Mouse (Mus musculus) embryonic facial prominence, embryonic 13.5 days (tissue): Measurements from ENCODE around the gene Schip1. TPM values are rescaled to one million over a fixed set of nuclear protein-coding genes. Genes with fewer than 3 reads are reported as not detected.

Experiments used
- ATAC-seq: fragments of 200-750 bp; cut with Nextera tagmentation; 2 replicates; pipeline ENCODE4 v1.8.0; 2017; ENCODE audit warnings: low read depth; ENCODE audit not compliant: insufficient number of reproducible peaks, insufficient read depth, low FRiP score, low TSS enrichment
- H3K27ac ChIP-seq: fragments of 300-500 bp; sonication (generic); 2 replicates; pipeline ENCODE4 v1.5.1; 2015; ENCODE audit warnings: moderate library complexity, mild to moderate bottlenecking, inconsistent platforms
- H3K27me3 ChIP-seq: fragments of 300-500 bp; sonication (generic); 2 replicates; pipeline ENCODE4 v1.6.1; 2015; ENCODE audit warnings: mild to moderate bottlenecking, inconsistent platforms
- H3K36me3 ChIP-seq: fragments of 300-500 bp; sonication (generic); 2 replicates; pipeline ENCODE4 v1.6.1; 2015; ENCODE audit warnings: mild to moderate bottlenecking, inconsistent platforms
- H3K4me1 ChIP-seq: fragments of 300-500 bp; sonication (generic); 2 replicates; pipeline ENCODE4 v1.6.1; 2015; ENCODE audit warnings: inconsistent platforms
- H3K4me2 ChIP-seq: fragments of 300-500 bp; sonication (generic); 2 replicates; pipeline ENCODE4 v1.6.1; 2015; ENCODE audit warnings: moderate library complexity, mild to moderate bottlenecking, inconsistent platforms
- H3K4me3 ChIP-seq: fragments of 300-500 bp; sonication (generic); 2 replicates; pipeline ENCODE4 v1.5.1; 2015; ENCODE audit warnings: mild to moderate bottlenecking, inconsistent platforms
- H3K9ac ChIP-seq: fragments of 300-500 bp; sonication (generic); 2 replicates; pipeline ENCODE4 v1.6.1; 2015; ENCODE audit warnings: mild to moderate bottlenecking, inconsistent platforms
- H3K9me3 ChIP-seq: fragments of 300-500 bp; sonication (generic); 2 replicates; pipeline ENCODE4 v1.6.1; 2016; ENCODE audit warnings: inconsistent platforms
- WGBS: fragments of 180-500 bp; shearing (Covaris S2); methylation state at CpG from one replicate; pipeline ENCODE4 v1.1.7; 2015; ENCODE audit warnings: mixed read lengths; 5-methylcytosine and 5-hydroxymethylcytosine counted together
- polyA plus RNA-seq: library from polyadenylated mRNA; unstranded; fragments of >200 nt; fragmentation: Nextera tagmentation; extraction: Ambion mirVana; gene quantifications from 2 replicates; pipeline ENCODE4 v1.2.1, GENCODE M21; 2015

Gene Schip1
- polyA plus RNA-seq, 1 experiment from 2014 or later: 20.5 TPM

DNA sequence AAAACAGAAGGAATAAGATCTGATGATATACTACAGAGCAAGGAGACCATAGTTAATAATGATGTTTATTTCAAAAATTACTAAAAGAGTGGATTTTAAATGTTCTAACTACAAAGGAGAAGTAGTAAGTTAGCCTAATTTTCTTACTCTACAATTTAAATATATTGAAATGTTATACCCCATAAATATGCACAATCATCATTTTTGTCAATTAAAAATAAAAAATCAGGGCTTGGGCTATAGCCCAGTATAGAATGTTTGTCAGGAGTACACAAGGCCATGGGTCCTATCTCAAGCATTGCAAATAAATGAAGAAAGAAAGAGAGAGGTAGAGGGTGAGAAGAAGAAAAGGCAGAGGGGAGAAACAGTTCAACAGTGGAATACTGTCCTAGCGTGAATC is 387.0 kb downstream of the Schip1 start:
- WGBS: 97% methylated on average over 1 of the region's 1 CpGs
- Histone ChIP-seq H3K9me3 (no peaks in the 10 kb centered on the region), H3K4me2 (no peak overlapping the region), H3K4me1 (peaks cover 5% of the 10 kb centered on the region; the same call in 1 of the 2 replicates), H3K27ac (no peak overlapping the region), H3K27me3 (no peaks in the 10 kb centered on the region), H3K4me3 (no peak overlapping the region), H3K36me3 (no peaks in the 10 kb centered on the region), H3K9ac (no peak overlapping the region)
- no peak for ATAC-seq

DNA sequence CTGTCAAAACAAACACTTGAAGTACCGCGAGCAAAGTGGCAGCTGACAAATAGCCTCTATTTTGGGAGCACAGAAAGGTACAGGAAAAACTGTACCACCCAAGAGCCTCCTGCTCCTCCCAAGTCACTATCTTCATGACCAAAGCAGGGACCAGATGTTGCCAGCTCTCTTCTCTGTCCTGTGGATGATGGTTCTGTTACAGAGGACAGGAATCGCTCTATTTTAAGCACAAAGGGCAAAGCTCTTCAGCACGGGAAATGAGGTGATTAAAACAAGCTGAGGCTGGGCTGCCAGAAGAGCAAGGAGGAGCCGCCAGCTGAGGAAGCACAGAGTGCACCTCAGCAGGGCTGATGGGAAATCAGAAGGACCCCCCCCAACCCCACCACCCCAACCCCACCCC is 388.7 kb downstream of the Schip1 start:
- Histone ChIP-seq H3K27me3 (no peaks in the 10 kb centered on the region), H3K9me3 (no peaks in the 10 kb centered on the region), H3K9ac (no peak overlapping the region), H3K36me3 (no peaks in the 10 kb centered on the region), H3K4me3 (no peak overlapping the region), H3K27ac (no peak overlapping the region), H3K4me2 (peak overlapping the region; percentile 38), H3K4me1 (peaks cover 5% of the 10 kb centered on the region; the same call in 1 of the 2 replicates)
- WGBS: 4% methylated on average over 5 of the region's 5 CpGs
- no peak for ATAC-seq

DNA sequence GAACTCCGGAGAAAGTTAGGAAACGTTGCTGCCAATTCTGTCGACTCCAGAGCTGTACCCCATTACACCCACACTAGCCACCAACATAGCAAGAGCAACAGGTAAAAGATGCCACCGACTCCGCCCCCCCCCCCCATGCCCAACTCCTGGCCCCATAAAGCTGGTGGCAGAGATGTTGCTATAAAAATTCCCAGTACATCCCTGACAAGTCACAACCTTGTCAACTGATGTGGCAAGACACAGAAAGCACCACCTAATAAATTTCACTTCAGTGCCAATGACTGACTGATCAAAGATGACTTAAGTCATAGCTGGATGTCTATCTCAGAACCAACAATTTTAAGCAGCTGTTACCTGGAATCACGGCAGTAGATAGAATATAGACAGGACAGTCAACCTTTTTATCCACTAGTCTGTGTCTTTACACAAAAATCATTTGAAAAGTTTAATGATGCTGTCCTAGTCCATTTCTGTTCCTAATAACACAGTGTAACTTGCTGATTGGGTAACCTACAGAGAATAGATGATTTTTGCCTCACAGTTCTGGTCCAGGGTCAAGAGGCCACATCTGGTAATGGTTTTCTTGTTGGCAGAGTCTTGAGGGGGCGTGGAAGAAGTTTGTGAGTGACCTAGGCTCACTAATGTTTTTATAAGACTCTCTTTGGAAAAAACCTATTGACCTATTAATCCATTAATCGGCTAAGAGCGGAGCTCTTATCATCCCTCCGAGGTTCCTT is 389.3 kb downstream of the Schip1 start:
- no peak for ATAC-seq
- WGBS: 25% methylated on average over 10 of the region's 10 CpGs
- Histone ChIP-seq H3K9ac (no peak overlapping the region), H3K4me2 (no peak overlapping the region), H3K9me3 (no peaks in the 10 kb centered on the region), H3K4me3 (no peak overlapping the region), H3K27ac (no peak overlapping the region), H3K27me3 (no peaks in the 10 kb centered on the region), H3K36me3 (no peaks in the 10 kb centered on the region), H3K4me1 (peaks cover 5% of the 10 kb centered on the region; the same call in 1 of the 2 replicates)

DNA sequence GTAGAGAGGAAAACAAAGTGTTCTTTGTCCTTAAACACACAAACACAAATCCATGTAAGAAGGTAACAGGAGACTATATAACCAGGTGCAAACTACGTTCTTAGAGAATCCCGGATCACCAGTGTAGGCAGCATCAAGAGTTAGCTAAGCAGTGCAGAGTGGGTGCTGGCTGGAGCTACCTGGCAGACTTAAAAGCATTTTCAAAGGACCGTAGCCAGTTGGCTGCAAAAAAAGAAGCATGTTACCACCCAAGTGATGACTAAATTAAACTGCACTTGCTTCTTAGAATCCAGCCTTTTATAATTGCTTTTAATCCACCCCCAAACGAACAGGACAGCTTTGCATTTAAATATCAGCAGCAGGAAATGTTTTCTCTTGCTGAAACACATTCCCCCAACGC is 402.0 kb downstream of the Schip1 start:
- no peaks in the 10 kb centered on the region for H3K9me3 ChIP-seq
- no peak overlapping the region for H3K9ac ChIP-seq
- H3K4me1 ChIP-seq: peaks cover 14% of the 10 kb centered on the region
- H3K27me3 ChIP-seq: no peaks in the 10 kb centered on the region
- H3K36me3 ChIP-seq: no peaks in the 10 kb centered on the region
- H3K27ac ChIP-seq: no peak overlapping the region
- ATAC-seq: no peak
- H3K4me3 ChIP-seq: no peak overlapping the region
- 26% methylated on average over 5 of the region's 5 CpGs for WGBS
- no peak overlapping the region for H3K4me2 ChIP-seq

DNA sequence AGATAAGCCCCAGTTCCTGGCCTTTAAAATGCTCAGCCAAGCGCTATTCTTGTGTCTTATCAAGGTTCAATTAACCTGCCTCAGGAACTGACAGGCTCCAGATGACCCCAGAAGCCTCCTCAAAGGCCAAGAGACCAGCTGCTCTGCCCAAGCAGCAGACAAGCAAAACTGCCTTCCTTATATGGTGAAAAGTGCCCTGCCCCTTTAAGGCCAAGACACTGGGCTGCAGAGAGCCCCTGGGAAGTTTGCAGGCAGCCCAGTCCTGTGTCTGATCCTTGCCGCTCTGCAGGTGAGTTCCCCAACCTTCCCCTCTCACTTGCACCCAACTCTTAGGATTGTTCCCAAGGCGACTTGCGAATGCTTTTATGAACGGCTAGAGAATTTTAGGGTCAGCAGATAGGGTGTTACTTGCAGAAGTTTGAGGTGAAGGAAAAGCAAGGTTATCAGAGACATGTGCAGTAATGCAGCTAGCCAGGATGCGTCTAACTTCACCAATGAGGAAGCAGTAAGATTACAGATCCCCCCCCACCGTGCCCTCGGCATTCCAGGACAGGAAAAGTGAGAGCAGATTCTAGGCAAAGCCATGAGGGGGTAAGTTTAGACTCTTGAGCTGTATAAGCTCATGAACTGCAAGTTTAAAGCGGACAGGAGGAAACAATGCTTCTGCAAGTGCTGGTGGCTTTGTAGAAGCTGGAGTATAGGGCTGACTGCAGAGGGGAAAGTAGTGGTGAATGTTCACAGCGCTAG is 403.5 kb downstream of the Schip1 start:
- ATAC-seq: no peak
- H3K27ac ChIP-seq: no peak overlapping the region
- H3K36me3 ChIP-seq: no peaks in the 10 kb centered on the region
- H3K9ac ChIP-seq: peak overlapping the region; percentile 51; the same call in 1 of the 2 replicates
- 3% methylated on average over 10 of the region's 10 CpGs for WGBS
- H3K9me3 ChIP-seq: no peaks in the 10 kb centered on the region
- peaks cover 14% of the 10 kb centered on the region for H3K4me1 ChIP-seq
- H3K4me2 ChIP-seq: peak overlapping the region; percentile 53
- H3K27me3 ChIP-seq: no peaks in the 10 kb centered on the region
- peak overlapping the region; percentile 26 for H3K4me3 ChIP-seq

DNA sequence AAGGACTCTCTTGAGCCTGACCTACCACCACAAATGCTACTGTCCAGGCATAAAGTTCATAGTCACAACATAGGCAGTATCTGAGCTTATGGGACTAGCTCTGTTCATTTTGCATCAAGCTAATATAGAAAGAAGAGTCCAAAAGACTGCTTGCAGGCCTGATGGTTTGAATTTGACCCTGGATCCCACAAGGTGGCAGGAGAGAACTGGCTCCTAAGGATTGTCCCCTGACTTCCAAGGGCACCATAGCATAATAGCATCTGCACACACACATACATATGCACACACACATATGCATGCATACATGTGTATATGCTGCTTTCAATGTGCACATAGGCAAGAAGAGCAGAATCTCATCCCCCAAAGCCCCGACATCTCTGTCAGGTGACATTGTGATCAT is 405.0 kb downstream of the Schip1 start:
- no peak overlapping the region for H3K4me2 ChIP-seq
- no peak overlapping the region for H3K4me3 ChIP-seq
- no peak overlapping the region for H3K9ac ChIP-seq
- no peak overlapping the region for H3K27ac ChIP-seq
- 88% methylated on average over 1 of the region's 1 CpGs for WGBS
- no peaks in the 10 kb centered on the region for H3K36me3 ChIP-seq
- H3K4me1 ChIP-seq: peaks cover 14% of the 10 kb centered on the region
- no peaks in the 10 kb centered on the region for H3K27me3 ChIP-seq
- ATAC-seq: no peak
- H3K9me3 ChIP-seq: no peaks in the 10 kb centered on the region

DNA sequence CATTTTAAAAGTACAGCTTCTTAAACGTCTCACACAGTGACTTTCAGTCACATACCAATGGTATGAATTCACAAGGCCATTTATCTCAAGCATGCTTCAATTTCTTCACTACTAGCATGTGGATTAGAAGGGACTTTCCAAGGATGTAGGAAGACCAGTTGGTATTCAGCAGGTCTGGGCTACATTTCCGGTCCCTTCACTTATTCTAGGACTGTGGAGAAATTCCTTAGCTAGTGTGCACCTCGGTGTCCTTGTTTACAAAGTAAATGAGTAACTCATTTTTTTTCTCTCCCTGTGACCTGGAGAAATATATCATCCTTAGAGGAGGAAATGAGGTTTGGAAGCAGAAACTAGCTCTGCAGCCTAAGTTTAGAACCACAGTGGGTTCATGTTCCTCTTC is 405.5 kb downstream of the Schip1 start:
- 55% methylated on average over 3 of the region's 3 CpGs for WGBS
- Histone ChIP-seq H3K4me1 (peaks cover 14% of the 10 kb centered on the region), H3K4me3 (no peak overlapping the region), H3K27ac (no peak overlapping the region), H3K27me3 (no peaks in the 10 kb centered on the region), H3K9me3 (no peaks in the 10 kb centered on the region), H3K9ac (no peak overlapping the region), H3K4me2 (no peak overlapping the region), H3K36me3 (no peaks in the 10 kb centered on the region)
- ATAC-seq: no peak

DNA sequence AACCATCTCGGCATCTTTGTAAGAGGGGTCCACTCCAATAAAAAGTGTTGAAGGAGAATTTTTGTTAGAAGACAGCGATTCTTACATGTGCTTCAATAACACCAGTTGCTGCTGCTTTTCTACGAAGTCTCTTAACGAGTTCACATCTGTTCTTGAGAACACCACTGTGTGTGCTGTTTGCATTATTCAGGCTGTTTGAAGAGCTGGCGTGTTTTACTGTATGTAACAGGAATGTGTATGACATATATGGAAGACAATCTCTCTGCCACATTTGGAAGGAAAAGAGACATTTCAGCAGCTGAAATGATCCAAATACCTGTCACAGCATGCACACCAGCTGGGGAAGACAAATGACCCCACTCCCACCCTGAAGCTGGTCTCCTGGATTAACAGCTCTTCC is 406.0 kb downstream of the Schip1 start:
- H3K9me3 ChIP-seq: no peaks in the 10 kb centered on the region
- WGBS: 66% methylated on average over 5 of the region's 5 CpGs
- H3K9ac ChIP-seq: no peak overlapping the region
- H3K27ac ChIP-seq: no peak overlapping the region
- H3K36me3 ChIP-seq: no peaks in the 10 kb centered on the region
- H3K4me1 ChIP-seq: peaks cover 14% of the 10 kb centered on the region
- H3K27me3 ChIP-seq: no peaks in the 10 kb centered on the region
- ATAC-seq: no peak
- H3K4me2 ChIP-seq: no peak overlapping the region
- H3K4me3 ChIP-seq: no peak overlapping the region

DNA sequence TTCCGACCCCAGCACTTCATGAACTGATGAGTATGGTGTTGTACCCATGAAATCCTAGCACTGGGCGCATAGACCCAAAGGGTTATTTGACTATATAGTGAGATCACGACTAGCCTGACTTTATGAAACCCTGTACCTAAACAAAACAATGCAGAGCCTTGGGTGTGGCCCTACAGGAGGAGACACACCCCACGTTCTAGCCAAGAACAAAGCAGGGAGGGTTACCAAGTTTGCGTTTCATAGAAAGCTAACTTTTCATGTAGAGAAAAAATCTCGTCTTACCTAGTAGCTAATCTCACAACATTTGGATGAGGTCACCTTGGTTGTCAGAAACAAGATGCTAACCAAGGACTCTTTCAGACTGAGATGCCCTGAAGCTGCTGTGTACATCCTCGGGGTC is 411.7 kb downstream of the Schip1 start:
- Histone ChIP-seq H3K9ac (no peak overlapping the region), H3K4me2 (no peak overlapping the region), H3K27ac (no peak overlapping the region), H3K36me3 (no peaks in the 10 kb centered on the region), H3K4me3 (no peak overlapping the region), H3K27me3 (no peaks in the 10 kb centered on the region), H3K9me3 (no peaks in the 10 kb centered on the region), H3K4me1 (no peaks in the 10 kb centered on the region)
- WGBS: 83% methylated on average over 7 of the region's 7 CpGs
- no peak for ATAC-seq

DNA sequence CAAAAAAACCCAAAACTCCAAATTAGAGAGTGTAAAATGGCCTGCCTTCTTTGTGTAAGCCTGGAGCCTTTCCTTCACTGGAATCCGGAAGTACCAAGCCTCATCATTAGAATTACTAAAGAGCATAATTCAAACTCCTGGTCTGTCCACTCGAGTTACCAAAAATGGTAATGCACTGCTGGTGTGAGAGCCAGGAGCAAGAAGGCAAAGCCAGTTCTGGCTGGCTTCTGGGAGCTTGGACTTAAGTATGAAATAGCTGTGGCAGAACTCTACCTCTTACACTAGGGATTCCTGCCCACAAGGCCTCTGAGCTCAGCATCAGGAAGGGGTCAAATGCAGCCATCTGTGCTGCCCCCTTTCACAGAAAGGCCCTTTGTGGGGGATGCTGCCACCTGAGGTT is 412.9 kb downstream of the Schip1 start:
- H3K4me1 ChIP-seq: no peaks in the 10 kb centered on the region
- H3K9me3 ChIP-seq: no peaks in the 10 kb centered on the region
- 40% methylated on average over 2 of the region's 2 CpGs for WGBS
- no peak overlapping the region for H3K9ac ChIP-seq
- H3K27ac ChIP-seq: no peak overlapping the region
- no peaks in the 10 kb centered on the region for H3K27me3 ChIP-seq
- no peak overlapping the region for H3K4me3 ChIP-seq
- no peak overlapping the region for H3K4me2 ChIP-seq
- no peaks in the 10 kb centered on the region for H3K36me3 ChIP-seq
- ATAC-seq: no peak

DNA sequence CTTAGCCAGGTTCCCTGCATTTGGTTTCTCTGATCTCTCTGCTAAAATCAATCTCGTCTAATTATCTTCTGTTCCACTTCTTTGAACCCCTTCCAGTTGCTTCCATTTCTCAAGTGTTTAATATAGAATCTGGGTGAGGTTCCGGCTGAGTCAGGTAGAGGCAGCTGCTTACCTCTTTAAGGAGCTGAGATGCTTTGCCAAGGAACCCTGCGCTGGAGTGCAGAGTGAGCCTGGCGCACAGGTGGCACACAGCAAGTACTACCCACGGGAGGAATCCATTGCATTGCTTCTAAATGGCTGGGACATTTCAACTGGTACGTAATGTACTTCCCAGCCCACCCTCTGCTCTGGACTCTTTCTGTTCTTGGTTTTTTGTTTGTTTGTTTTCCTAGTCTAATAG is 414.7 kb downstream of the Schip1 start:
- H3K27me3 ChIP-seq: no peaks in the 10 kb centered on the region
- ATAC-seq: no peak
- H3K9ac ChIP-seq: no peak overlapping the region
- H3K4me1 ChIP-seq: no peaks in the 10 kb centered on the region
- H3K27ac ChIP-seq: no peak overlapping the region
- H3K4me2 ChIP-seq: no peak overlapping the region
- 88% methylated on average over 6 of the region's 6 CpGs for WGBS
- no peak overlapping the region for H3K4me3 ChIP-seq
- H3K9me3 ChIP-seq: no peaks in the 10 kb centered on the region
- no peaks in the 10 kb centered on the region for H3K36me3 ChIP-seq

DNA sequence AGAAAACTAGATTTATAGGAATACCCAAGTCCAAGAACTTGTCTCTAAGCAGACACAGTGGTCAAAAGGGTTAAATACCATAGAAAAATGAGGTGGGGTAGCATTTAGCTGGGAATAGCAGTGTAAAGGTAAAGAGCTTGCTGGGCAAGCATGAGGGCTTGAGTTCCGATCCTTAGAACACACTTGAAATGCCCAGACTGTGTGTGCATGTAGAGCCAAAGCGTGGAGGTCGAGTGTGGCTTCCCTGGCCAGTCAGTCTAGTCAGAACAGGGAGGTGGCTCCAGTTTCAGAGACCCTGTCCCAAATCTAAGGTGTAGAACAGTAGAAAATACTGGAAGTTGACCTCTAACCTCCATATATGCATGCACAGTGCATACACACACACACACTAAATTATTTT is 418.9 kb downstream of the Schip1 start:
- 81% methylated on average over 3 of the region's 3 CpGs for WGBS
- H3K4me3 ChIP-seq: no peak overlapping the region
- H3K4me2 ChIP-seq: no peak overlapping the region
- H3K9ac ChIP-seq: no peak overlapping the region
- H3K27me3 ChIP-seq: no peaks in the 10 kb centered on the region
- ATAC-seq: no peak
- H3K27ac ChIP-seq: no peak overlapping the region
- no peaks in the 10 kb centered on the region for H3K9me3 ChIP-seq
- peaks cover 6% of the 10 kb centered on the region; the same call in 1 of the 2 replicates for H3K4me1 ChIP-seq
- H3K36me3 ChIP-seq: no peaks in the 10 kb centered on the region
